Mouse (Mus musculus) gastrocnemius, postnatal 14 days (tissue): ENCODE measurements at regions not wholly inside any gene's neighbourhood (a gene's known extent, or its start where the extent isn't known, plus 50 kb on each side); places are given as distances from the start of the nearest gene placed in this dataset.

Source experiments
- DNase-seq: peaks from one replicate; pipeline ENCODE4 v3.0.0; 2021; ENCODE audit warnings: mixed read lengths
- intact Hi-C: fragments of 180-260 bp; cut with DNase I; formaldehyde crosslinking; loops from one replicate; pipeline ENCODE4 v1.15.1; 2025; ENCODE audit warnings: low total_unique reads

GRCm38 (mm10) chr3:83540997-83541932 is 224.9 kb upstream of the Sfrp2 start:
- DNase-seq: no peak
- intact Hi-C loops: no loop called here

- no peak for DNase-seq
- intact Hi-C loops: no loop called here
Observed at GRCm38 (mm10) chr3:83552516-83553139, 213.5 kb upstream of the Sfrp2 start.

GRCm38 (mm10) chr3:83553858-83554257 is 212.3 kb upstream of the Sfrp2 start:
- DNase-seq: no peak
- intact Hi-C loops: no loop called here

GRCm38 (mm10) chr3:83556788-83557515 is 209.2 kb upstream of the Sfrp2 start:
- intact Hi-C loops: no loop called here

GRCm38 (mm10) chr3:83562026-83562425 is 204.1 kb upstream of the Sfrp2 start:
- intact Hi-C loops: no loop called here
- DNase-seq: no peak

More at GRCm38 (mm10) chr3:83556788-83557515, 209.2 kb upstream of the Sfrp2 start:
- DNase-seq: no peak

GRCm38 (mm10) chr3:83575526-83575925 is 190.6 kb upstream of the Sfrp2 start:
- intact Hi-C loops: no loop called here
- no peak for DNase-seq

- DNase-seq: peak; percentile 23
- intact Hi-C loops: no loop called here
Observed at GRCm38 (mm10) chr3:83576155-83576554, 190.0 kb upstream of the Sfrp2 start.

GRCm38 (mm10) chr3:83580766-83581165 is 185.4 kb upstream of the Sfrp2 start:
- intact Hi-C loops: no loop called here
- no peak for DNase-seq

- intact Hi-C loops: no loop called here
- no peak for DNase-seq
Observed at GRCm38 (mm10) chr3:83582256-83582655, 183.9 kb upstream of the Sfrp2 start.

- intact Hi-C loops: no loop called here
- no peak for DNase-seq
Observed at GRCm38 (mm10) chr3:83583071-83583672, 182.9 kb upstream of the Sfrp2 start.

GRCm38 (mm10) chr3:83586086-83586485 is 180.0 kb upstream of the Sfrp2 start:
- no peak for DNase-seq
- intact Hi-C loops: no loop called here

- intact Hi-C loops: no loop called here
- DNase-seq: no peak
Observed at GRCm38 (mm10) chr3:83586551-83586950, 179.6 kb upstream of the Sfrp2 start.

GRCm38 (mm10) chr3:83589127-83589526 is 177.0 kb upstream of the Sfrp2 start:
- intact Hi-C loops: no loop called here
- DNase-seq: no peak

GRCm38 (mm10) chr3:83591206-83591605 is 174.9 kb upstream of the Sfrp2 start:
- no peak for DNase-seq

GRCm38 (mm10) chr3:83593321-83593720 is 172.8 kb upstream of the Sfrp2 start:
- DNase-seq: no peak
- intact Hi-C loops: no loop called here

More at GRCm38 (mm10) chr3:83591206-83591605, 174.9 kb upstream of the Sfrp2 start:
- intact Hi-C loops: no loop called here

GRCm38 (mm10) chr3:83601506-83601905 is 164.6 kb upstream of the Sfrp2 start:
- no peak for DNase-seq
- intact Hi-C loops: no loop called here

- intact Hi-C loops: no loop called here
Observed at GRCm38 (mm10) chr3:83609095-83609770, 156.9 kb upstream of the Sfrp2 start.

GRCm38 (mm10) chr3:83620435-83620834 is 145.7 kb upstream of the Sfrp2 start:
- intact Hi-C loops: no loop called here
- DNase-seq: no peak

More at GRCm38 (mm10) chr3:83609095-83609770, 156.9 kb upstream of the Sfrp2 start:
- DNase-seq: no peak

GRCm38 (mm10) chr3:83633032-83633431 is 133.1 kb upstream of the Sfrp2 start:
- no peak for DNase-seq
- intact Hi-C loops: no loop called here
